Mouse (Mus musculus) liver, postnatal 0 days (tissue): ENCODE measurements around the gene Cep95. TPM values are rescaled to one million over a fixed set of nuclear protein-coding genes. Genes with fewer than 3 reads are reported as not detected.
"Not testable (repeated sequence)": the region's sequence is repeated elsewhere in the genome, so short reads cannot be mapped to it uniquely, and the experiment has no call there.

ENCODE experiments used
- ATAC-seq: fragments of 200-750 bp; cut with Nextera tagmentation; 2 replicates; pipeline ENCODE4 v1.8.0; 2017; ENCODE audit warnings: mild to moderate bottlenecking, moderate library complexity
- DNase-seq: peaks from one replicate; pipeline ENCODE4 v3.0.0-alpha.2; 2016
- H3K27ac ChIP-seq: fragments of 300-500 bp; sonication (generic); 2 replicates; pipeline ENCODE4 v1.5.1; 2014; ENCODE audit warnings: antibody characterized with exemption, moderate library complexity, mild to moderate bottlenecking, low read depth
- H3K27me3 ChIP-seq: fragments of 300-500 bp; sonication (generic); 2 replicates; pipeline ENCODE4 v1.6.1; 2014; ENCODE audit warnings: low read length, control low read depth, mixed read lengths; ENCODE audit not compliant: insufficient read depth
- H3K36me3 ChIP-seq: fragments of 300-500 bp; sonication (generic); replicated peaks from 2 replicates; pipeline ENCODE4 v1.6.1; 2014; ENCODE audit warnings: mild to moderate bottlenecking, control low read depth, low read length, moderate library complexity, mixed read lengths; ENCODE audit not compliant: insufficient read depth
- H3K4me1 ChIP-seq: fragments of 300-500 bp; sonication (generic); 2 replicates; pipeline ENCODE4 v1.6.1; 2014; ENCODE audit warnings: antibody characterized with exemption, mild to moderate bottlenecking, control low read depth; ENCODE audit not compliant: insufficient read depth
- H3K4me2 ChIP-seq: fragments of 300-500 bp; sonication (generic); 2 replicates; pipeline ENCODE4 v1.6.1; 2014; ENCODE audit warnings: low read depth, mild to moderate bottlenecking, low read length, moderate library complexity, mixed read lengths
- H3K4me3 ChIP-seq: fragments of 300-500 bp; sonication (generic); 2 replicates; pipeline ENCODE4 v1.5.1; 2014; ENCODE audit warnings: low read depth, low read length
- H3K9ac ChIP-seq: fragments of 300-500 bp; sonication (generic); replicated peaks from 2 replicates; pipeline ENCODE4 v1.6.1; 2014; ENCODE audit warnings: mild to moderate bottlenecking, moderate library complexity
- H3K9me3 ChIP-seq: fragments of 300-500 bp; sonication (generic); 2 replicates; pipeline ENCODE4 v1.6.1; 2016; ENCODE audit warnings: mild to moderate bottlenecking, control low read depth, low read length, mixed read lengths
- CTCF ChIP-seq: sonication (generic); IDR thresholded peaks from 2 replicates; pipeline ENCODE4 v1.5.1; 2016; ENCODE audit warnings: antibody characterized with exemption, low read depth
- EP300 ChIP-seq: IDR thresholded peaks from 2 replicates; pipeline ENCODE4 v1.6.1; 2016; ENCODE audit warnings: antibody characterized with exemption, low read depth, mild to moderate bottlenecking
- WGBS: fragments of 180-500 bp; shearing (Covaris S2); extraction: QIAGEN DNeasy Blood & Tissue Kit; methylation state at CpG from one replicate; pipeline ENCODE4 v1.1.7; 2014; ENCODE audit not compliant: insufficient replicate concordance; 5-methylcytosine and 5-hydroxymethylcytosine counted together
- polyA plus RNA-seq: library from polyadenylated mRNA; unstranded; fragments of >200 nt; fragmentation: Nextera tagmentation; extraction: Ambion mirVana; gene quantifications from 2 replicates; pipeline ENCODE4 v1.2.1, GENCODE M21; 2015

Gene Cep95
- polyA plus RNA-seq, 1 experiment from 2014 or later = 5.1 TPM

DNA sequence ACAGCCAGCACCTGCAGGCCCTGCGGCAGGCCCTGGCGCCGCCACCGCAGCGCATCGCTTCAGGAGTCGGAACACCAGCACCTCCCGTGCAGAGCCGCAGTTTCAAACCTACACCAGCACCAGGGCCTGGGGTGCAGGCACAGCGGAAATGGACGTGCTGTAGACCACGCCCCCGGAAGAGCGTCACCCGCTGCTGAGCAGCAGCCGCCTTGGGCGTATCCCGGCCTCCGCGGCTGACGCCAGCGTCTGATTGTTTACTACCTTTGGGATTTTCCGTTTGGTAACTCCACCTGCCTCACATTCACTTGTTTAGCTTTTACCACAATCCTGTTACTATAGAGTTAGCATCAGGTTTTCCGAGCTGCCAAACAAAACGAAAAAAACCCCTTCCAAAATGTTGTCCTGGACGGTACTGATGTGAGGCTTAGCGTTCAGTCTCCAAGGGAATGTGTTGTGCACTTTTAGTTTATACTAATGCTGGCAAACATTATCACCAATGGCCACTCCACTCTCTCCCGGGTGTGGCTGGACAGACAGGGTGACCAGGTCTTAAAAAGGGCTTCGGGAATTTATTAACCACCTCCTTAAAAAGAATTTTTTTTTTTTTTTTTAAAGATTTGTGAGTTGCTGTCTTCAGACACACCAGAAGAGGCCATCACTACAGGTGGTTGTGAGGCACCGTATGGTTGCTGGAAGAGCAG lies 9.5 kb upstream of the Cep95 start, which contains the start of gene Polg2:
Gene Polg2, minus strand, starts transcription at position 150 of the 701 bp plus-strand sequence.
- H3K9me3 ChIP-seq = no peaks in the 10 kb centered on the region
- H3K27ac ChIP-seq = peak within 1 kb of the TSS; percentile 93
- peaks cover 15% of the 10 kb centered on the region for H3K4me1 ChIP-seq
- H3K4me3 ChIP-seq = peak within 1 kb of the TSS; percentile 67
- H3K9ac ChIP-seq = peak within 1 kb of the TSS; percentile 86
- TF ChIP-seq EP300 (peak; percentile 58; the same call in 1 of the 2 replicates), CTCF (no peak)
- peak within 1 kb of the TSS; percentile 88 for H3K4me2 ChIP-seq
- DNase-seq (peak; percentile 93), ATAC-seq (peak; percentile 97)
- WGBS = 4% methylated on average over 30 of the region's 30 CpGs
- H3K27me3 ChIP-seq = no peaks in the 10 kb centered on the region
- peaks cover 63% of the 10 kb centered on the region for H3K36me3 ChIP-seq

DNA sequence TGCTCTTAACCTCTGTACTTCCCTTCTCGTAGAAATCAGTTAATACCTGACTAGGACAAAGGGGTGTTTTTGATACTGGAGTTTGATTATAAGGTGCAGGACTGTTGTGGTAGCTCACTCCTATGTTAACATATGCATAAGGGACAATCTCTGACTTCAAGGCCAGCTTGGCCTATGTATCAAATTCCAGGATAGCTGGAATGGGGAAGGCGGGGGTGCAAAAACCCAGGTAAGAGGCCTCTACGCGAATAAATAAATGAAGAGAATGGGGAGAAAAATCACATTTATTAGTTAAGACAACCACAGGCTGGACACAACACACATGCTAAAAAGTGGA lies 9.0 kb upstream of the Cep95 start:
- Histone ChIP-seq H3K27ac (peak overlapping the region; percentile 93), H3K4me2 (peak overlapping the region; percentile 88), H3K27me3 (no peaks in the 10 kb centered on the region), H3K9me3 (no peaks in the 10 kb centered on the region), H3K4me1 (peaks cover 16% of the 10 kb centered on the region), H3K36me3 (peaks cover 63% of the 10 kb centered on the region), H3K9ac (peak overlapping the region; percentile 86), H3K4me3 (peak overlapping the region; percentile 67; the same call in 1 of the 2 replicates)
- TF ChIP-seq EP300 (no peak), CTCF (no peak)
- 66% methylated on average over 4 of the region's 4 CpGs for WGBS
- ATAC-seq (no peak), DNase-seq (no peak)

DNA sequence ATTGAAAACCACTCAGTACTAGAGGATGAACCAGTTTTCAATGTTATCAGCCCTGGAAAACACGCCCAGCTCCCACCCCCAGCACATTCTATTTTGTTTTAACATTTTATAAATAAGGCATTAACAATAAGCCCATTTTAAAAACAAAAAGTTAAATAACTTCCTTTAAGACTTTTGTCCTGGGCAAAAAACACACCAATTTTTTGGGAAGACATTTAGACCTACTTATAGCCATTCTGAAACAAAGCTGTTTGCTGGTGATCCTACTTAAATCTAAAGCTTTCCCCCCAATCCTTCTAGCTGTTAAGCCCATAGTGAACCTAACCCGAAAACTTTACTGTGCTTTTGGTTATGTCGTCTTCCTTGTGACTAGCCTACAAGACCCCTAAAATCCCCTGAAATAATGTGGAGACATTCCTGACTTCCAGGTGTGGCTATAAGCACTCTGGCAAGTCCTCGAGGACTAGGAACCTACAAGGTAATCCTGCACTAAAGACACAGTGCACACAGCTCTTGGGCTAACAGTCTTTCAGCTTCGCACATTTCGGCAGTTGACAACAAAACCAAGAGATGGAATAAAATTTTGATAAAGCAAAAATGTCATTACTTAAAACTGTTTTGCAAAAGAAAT lies 8.3 kb upstream of the Cep95 start:
- WGBS = 81% methylated on average over 6 of the region's 6 CpGs
- Histone ChIP-seq H3K27ac (peak overlapping the region; percentile 93; the same call in 1 of the 2 replicates), H3K27me3 (no peaks in the 10 kb centered on the region), H3K36me3 (peaks cover 63% of the 10 kb centered on the region), H3K4me1 (peaks cover 22% of the 10 kb centered on the region), H3K9me3 (no peaks in the 10 kb centered on the region), H3K9ac (no peak overlapping the region), H3K4me2 (peak overlapping the region; percentile 88; the same call in 1 of the 2 replicates), H3K4me3 (no peak overlapping the region)
- ATAC-seq = no peak
- TF ChIP-seq EP300 (no peak), CTCF (no peak)
- no peak for DNase-seq

DNA sequence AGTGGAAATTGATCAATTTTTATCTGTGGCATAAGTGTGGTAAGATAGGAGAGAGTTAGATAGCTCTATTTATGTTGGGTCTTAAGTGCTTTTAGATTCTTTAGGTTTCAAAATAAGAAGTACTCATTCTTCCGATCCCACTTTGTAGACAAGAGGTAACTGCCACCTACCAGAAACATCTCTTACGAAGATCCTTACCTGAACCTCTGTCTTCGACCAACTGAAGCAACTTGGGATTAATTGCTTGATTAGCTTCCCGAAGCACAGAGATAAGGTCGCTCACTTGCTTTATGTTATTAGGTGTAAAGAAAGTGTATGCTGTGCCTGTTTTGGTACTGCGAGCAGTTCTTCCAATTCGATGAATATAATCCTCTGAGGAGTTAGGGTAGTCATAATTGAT lies 6.8 kb upstream of the Cep95 start:
- not testable (repeated sequence) for H3K9ac ChIP-seq, H3K27me3 ChIP-seq, H3K4me3 ChIP-seq, ATAC-seq, H3K4me2 ChIP-seq, DNase-seq, H3K9me3 ChIP-seq, H3K27ac ChIP-seq
- 88% methylated on average over 7 of the region's 7 CpGs for WGBS
- Histone ChIP-seq H3K36me3 (peaks cover 68% of the 10 kb centered on the region), H3K4me1 (peaks cover 27% of the 10 kb centered on the region)

DNA sequence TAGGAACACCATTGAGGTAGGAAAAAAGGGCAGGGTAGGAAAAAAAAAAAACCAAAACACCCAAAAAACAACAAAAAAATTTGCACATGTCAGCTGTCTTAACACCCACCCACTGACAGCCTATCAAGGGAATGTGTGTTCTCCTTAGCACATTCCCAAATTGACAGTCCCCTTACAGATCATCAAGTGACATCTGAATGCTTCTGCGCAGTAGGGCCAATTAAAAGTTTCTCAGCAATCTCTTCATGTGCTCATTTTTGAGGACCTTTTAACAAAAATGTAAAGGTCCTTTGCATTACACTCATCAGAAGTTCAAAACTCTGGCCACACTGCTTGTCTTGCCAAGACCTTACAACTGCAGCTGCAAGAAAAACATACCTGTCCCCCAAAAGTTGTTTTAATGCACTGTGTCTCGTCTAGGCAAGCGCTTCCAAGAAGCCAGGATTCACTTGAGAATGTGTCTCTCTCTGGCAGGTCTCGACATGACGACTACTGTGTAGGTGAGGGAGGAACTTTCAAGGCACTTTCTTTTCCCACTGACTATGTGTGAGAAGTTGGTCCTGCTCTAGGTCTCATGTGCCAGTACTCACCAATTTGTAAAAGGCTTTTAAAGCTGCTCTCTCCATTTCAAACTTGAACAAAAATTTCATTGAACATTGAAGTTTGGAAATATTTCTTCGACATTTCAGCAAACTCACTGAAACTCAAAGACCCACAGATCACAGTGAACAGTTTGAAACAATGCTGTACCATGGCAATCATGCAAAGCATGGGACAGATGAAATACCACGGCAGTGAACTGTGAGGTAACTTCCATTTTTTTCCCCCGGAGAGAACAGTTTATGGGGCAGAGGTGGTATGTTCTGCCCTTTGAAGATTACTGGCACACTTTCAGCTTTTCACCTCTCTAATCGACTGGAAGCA lies 5.9 kb upstream of the Cep95 start:
- H3K4me3 ChIP-seq = no peak overlapping the region
- H3K9ac ChIP-seq = no peak overlapping the region
- H3K4me1 ChIP-seq = peaks cover 22% of the 10 kb centered on the region
- DNase-seq = no peak
- WGBS = 85% methylated on average over 9 of the region's 9 CpGs
- H3K9me3 ChIP-seq = no peaks in the 10 kb centered on the region
- TF ChIP-seq EP300 (no peak), CTCF (no peak)
- H3K27ac ChIP-seq = 0 out of 2 replicates have a peak overlapping the region, but pooled peaks have one; percentile 7
- ATAC-seq = no peak
- no peaks in the 10 kb centered on the region for H3K27me3 ChIP-seq
- H3K36me3 ChIP-seq = peaks cover 68% of the 10 kb centered on the region
- H3K4me2 ChIP-seq = no peak overlapping the region

DNA sequence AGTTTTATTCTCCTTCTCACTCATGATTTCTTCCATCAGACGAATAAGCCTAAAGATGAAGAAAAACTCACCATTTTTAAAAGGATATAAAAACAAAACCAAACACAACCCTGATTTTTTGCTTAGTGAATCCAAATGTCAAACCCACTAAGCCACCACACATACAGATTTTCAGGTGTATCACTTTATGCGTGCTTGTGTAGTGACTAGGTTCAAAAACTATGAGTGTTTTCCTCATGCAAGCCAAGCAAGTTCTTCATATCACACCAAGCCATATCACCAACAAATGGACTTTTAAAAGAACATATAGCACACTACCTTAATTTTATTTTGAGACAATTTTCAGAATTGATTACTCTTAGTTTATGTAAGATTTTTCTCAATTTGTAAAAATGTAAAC lies 4.6 kb upstream of the Cep95 start:
- peaks cover 22% of the 10 kb centered on the region for H3K4me1 ChIP-seq
- WGBS = 83% methylated on average over 2 of the region's 2 CpGs
- peaks cover 68% of the 10 kb centered on the region for H3K36me3 ChIP-seq
- DNase-seq (no peak), ATAC-seq (no peak)
- TF ChIP-seq CTCF = no peak
- no peak for TF ChIP-seq EP300
- H3K4me2 ChIP-seq = no peak overlapping the region
- no peaks in the 10 kb centered on the region for H3K27me3 ChIP-seq
- H3K27ac ChIP-seq = no peak overlapping the region
- no peak overlapping the region for H3K4me3 ChIP-seq
- no peak overlapping the region for H3K9ac ChIP-seq
- no peaks in the 10 kb centered on the region for H3K9me3 ChIP-seq
